Mouse (Mus musculus) liver, postnatal 0 days (tissue): ENCODE data around the gene Slc41a1. TPM values are rescaled to one million over a fixed set of nuclear protein-coding genes. Genes with fewer than 3 reads are reported as not detected.
A peak's percentile ranks its signal among the peaks of the same experiment; 100 is the strongest.
"Not testable (repeated sequence)": the region's sequence is repeated elsewhere in the genome, so short reads cannot be mapped to it uniquely, and the experiment has no call there.

ENCODE experiments used
- ATAC-seq: fragments of 200-750 bp; cut with Nextera tagmentation; 2 replicates; pipeline ENCODE4 v1.8.0; 2017; ENCODE audit warnings: mild to moderate bottlenecking, moderate library complexity
- DNase-seq: peaks from one replicate; pipeline ENCODE4 v3.0.0-alpha.2; 2016
- H3K27ac ChIP-seq: fragments of 300-500 bp; sonication (generic); 2 replicates; pipeline ENCODE4 v1.5.1; 2014; ENCODE audit warnings: antibody characterized with exemption, moderate library complexity, mild to moderate bottlenecking, low read depth
- H3K27me3 ChIP-seq: fragments of 300-500 bp; sonication (generic); 2 replicates; pipeline ENCODE4 v1.6.1; 2014; ENCODE audit warnings: low read length, control low read depth, mixed read lengths; ENCODE audit not compliant: insufficient read depth
- H3K36me3 ChIP-seq: fragments of 300-500 bp; sonication (generic); replicated peaks from 2 replicates; pipeline ENCODE4 v1.6.1; 2014; ENCODE audit warnings: mild to moderate bottlenecking, control low read depth, low read length, moderate library complexity, mixed read lengths; ENCODE audit not compliant: insufficient read depth
- H3K4me1 ChIP-seq: fragments of 300-500 bp; sonication (generic); 2 replicates; pipeline ENCODE4 v1.6.1; 2014; ENCODE audit warnings: antibody characterized with exemption, mild to moderate bottlenecking, control low read depth; ENCODE audit not compliant: insufficient read depth
- H3K4me2 ChIP-seq: fragments of 300-500 bp; sonication (generic); 2 replicates; pipeline ENCODE4 v1.6.1; 2014; ENCODE audit warnings: low read depth, mild to moderate bottlenecking, low read length, moderate library complexity, mixed read lengths
- H3K4me3 ChIP-seq: fragments of 300-500 bp; sonication (generic); 2 replicates; pipeline ENCODE4 v1.5.1; 2014; ENCODE audit warnings: low read depth, low read length
- H3K9ac ChIP-seq: fragments of 300-500 bp; sonication (generic); replicated peaks from 2 replicates; pipeline ENCODE4 v1.6.1; 2014; ENCODE audit warnings: mild to moderate bottlenecking, moderate library complexity
- H3K9me3 ChIP-seq: fragments of 300-500 bp; sonication (generic); 2 replicates; pipeline ENCODE4 v1.6.1; 2016; ENCODE audit warnings: mild to moderate bottlenecking, control low read depth, low read length, mixed read lengths
- CTCF ChIP-seq: sonication (generic); IDR thresholded peaks from 2 replicates; pipeline ENCODE4 v1.5.1; 2016; ENCODE audit warnings: antibody characterized with exemption, low read depth
- EP300 ChIP-seq: IDR thresholded peaks from 2 replicates; pipeline ENCODE4 v1.6.1; 2016; ENCODE audit warnings: antibody characterized with exemption, low read depth, mild to moderate bottlenecking
- WGBS: fragments of 180-500 bp; shearing (Covaris S2); extraction: QIAGEN DNeasy Blood & Tissue Kit; methylation state at CpG from one replicate; pipeline ENCODE4 v1.1.7; 2014; ENCODE audit not compliant: insufficient replicate concordance; 5-methylcytosine and 5-hydroxymethylcytosine counted together
- polyA plus RNA-seq: library from polyadenylated mRNA; unstranded; fragments of >200 nt; fragmentation: Nextera tagmentation; extraction: Ambion mirVana; gene quantifications from 2 replicates; pipeline ENCODE4 v1.2.1, GENCODE M21; 2015

Gene Slc41a1
- polyA plus RNA-seq, 1 experiment from 2014 or later, result 0.81 TPM

GRCm38 (mm10) chr1:131812631-131813295 lies 14.5 kb upstream of the Slc41a1 start:
- H3K27me3 ChIP-seq, result no peaks in the 10 kb centered on the region
- no peak overlapping the region for H3K4me3 ChIP-seq
- H3K27ac ChIP-seq, result no peak overlapping the region
- no peak overlapping the region for H3K9ac ChIP-seq
- 0 out of 2 replicates have a peak, but pooled peaks cover 6% of the 10 kb centered on the region for H3K36me3 ChIP-seq
- ATAC-seq (no peak), DNase-seq (no peak)
- H3K4me1 ChIP-seq, result no peaks in the 10 kb centered on the region
- H3K4me2 ChIP-seq, result no peak overlapping the region
- H3K9me3 ChIP-seq, result no peaks in the 10 kb centered on the region
- 73% methylated on average over 9 of the region's 9 CpGs for WGBS
- no peak for TF ChIP-seq CTCF
- no peak for TF ChIP-seq EP300

DNA sequence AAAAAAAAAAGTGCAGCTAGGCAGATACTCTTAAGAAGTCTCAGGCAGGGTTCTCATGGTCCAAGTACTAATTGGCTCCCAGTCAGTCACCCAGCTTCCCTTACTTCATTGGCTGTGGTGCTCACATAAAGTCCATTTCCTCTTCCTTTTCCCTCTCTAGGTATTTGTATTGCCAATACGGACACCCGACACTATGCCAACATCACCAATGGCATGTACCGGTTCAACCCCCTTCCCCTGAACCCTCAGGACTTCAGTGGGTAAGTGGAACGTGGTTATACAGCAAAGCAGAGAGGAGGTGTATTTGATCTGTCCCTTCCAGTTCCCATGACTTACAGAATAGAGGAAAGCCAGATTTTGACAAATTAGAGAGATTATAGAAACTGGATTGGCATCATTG lies 13.6 kb upstream of the Slc41a1 start:
- DNase-seq (no peak), ATAC-seq (no peak)
- H3K9me3 ChIP-seq, result no peaks in the 10 kb centered on the region
- H3K4me2 ChIP-seq, result no peak overlapping the region
- H3K27ac ChIP-seq, result no peak overlapping the region
- H3K9ac ChIP-seq, result no peak overlapping the region
- H3K36me3 ChIP-seq, result 0 out of 2 replicates have a peak, but pooled peaks cover 6% of the 10 kb centered on the region
- no peak overlapping the region for H3K4me3 ChIP-seq
- no peaks in the 10 kb centered on the region for H3K27me3 ChIP-seq
- WGBS, result 85% methylated on average over 4 of the region's 4 CpGs
- TF ChIP-seq EP300 (no peak), CTCF (no peak)
- H3K4me1 ChIP-seq, result no peaks in the 10 kb centered on the region

- H3K27me3 ChIP-seq, result no peaks in the 10 kb centered on the region
- ATAC-seq (no peak), DNase-seq (no peak)
- H3K36me3 ChIP-seq, result 0 out of 2 replicates have a peak, but pooled peaks cover 6% of the 10 kb centered on the region
- H3K9me3 ChIP-seq, result no peaks in the 10 kb centered on the region; the same call in 1 of the 2 replicates
- WGBS, result 70% methylated on average over 3 of the region's 3 CpGs
- H3K4me1 ChIP-seq, result no peaks in the 10 kb centered on the region
- no peak overlapping the region for H3K9ac ChIP-seq
- no peak overlapping the region for H3K27ac ChIP-seq
- no peak for TF ChIP-seq EP300
- TF ChIP-seq CTCF, result peak; percentile 27; the same call in 1 of the 2 replicates
- H3K4me2 ChIP-seq, result no peak overlapping the region
- no peak overlapping the region for H3K4me3 ChIP-seq
Measured at GRCm38 (mm10) chr1:131814191-131814590, 13.1 kb upstream of the Slc41a1 start.

- H3K4me2 ChIP-seq, result no peak overlapping the region
- WGBS, result 72% methylated on average over 6 of the region's 6 CpGs
- H3K9ac ChIP-seq, result no peak overlapping the region
- H3K4me3 ChIP-seq, result no peak overlapping the region
- no peak for DNase-seq
- ATAC-seq, result no peak
- no peak overlapping the region for H3K27ac ChIP-seq
- no peaks in the 10 kb centered on the region for H3K27me3 ChIP-seq
- 0 out of 2 replicates have a peak, but pooled peaks cover 6% of the 10 kb centered on the region for H3K36me3 ChIP-seq
- TF ChIP-seq EP300 (no peak), CTCF (no peak)
- H3K9me3 ChIP-seq, result no peaks in the 10 kb centered on the region; the same call in 1 of the 2 replicates
- H3K4me1 ChIP-seq, result no peaks in the 10 kb centered on the region
Measured at GRCm38 (mm10) chr1:131816886-131817285, 10.4 kb upstream of the Slc41a1 start.

DNA sequence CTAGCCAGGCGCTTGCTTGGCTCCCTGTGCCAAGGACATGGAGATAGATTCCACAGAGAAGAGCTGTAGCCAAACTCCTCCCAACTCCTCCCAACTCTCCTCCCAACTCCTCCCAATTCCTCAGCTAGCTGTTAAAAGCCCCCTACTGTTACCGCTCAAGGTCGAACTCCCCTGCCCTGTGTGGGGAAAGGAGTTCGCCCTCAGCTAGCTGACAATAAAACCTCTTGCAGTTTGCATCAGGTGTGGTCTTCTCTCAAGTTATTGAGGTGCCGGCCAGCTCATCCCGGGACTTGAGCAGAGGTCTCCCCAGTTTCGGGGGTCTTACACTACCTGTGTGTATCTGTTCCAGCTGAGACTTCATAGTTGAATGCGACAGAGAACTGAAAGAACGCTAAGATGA lies 6.9 kb upstream of the Slc41a1 start:
- H3K27me3 ChIP-seq, H3K27ac ChIP-seq: not testable (repeated sequence)
- 79% methylated on average over 8 of the region's 9 CpGs for WGBS

DNA sequence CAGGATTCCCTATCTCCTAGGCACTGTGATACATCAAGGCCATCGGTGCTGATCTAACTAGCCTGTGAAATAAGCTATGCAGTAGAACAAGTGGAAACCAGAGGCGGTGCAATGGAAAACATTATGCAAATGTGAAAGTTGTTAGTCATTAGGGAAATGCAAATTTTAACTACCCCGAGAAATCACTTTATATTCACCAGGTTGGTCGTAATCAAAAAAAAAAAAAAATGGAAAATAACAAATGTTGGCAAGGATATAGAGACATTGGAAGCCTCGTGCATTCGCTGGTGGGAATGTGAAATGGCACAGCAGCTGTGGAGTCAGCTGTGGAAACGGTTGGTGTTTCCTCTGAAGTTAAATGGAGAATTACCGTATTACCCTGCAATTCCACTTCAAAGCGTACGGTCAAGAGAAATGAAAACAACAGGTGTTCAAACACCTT lies 6.4 kb upstream of the Slc41a1 start:
- H3K4me1 ChIP-seq, result no peaks in the 10 kb centered on the region
- H3K27me3 ChIP-seq, result no peaks in the 10 kb centered on the region
- DNase-seq, result no peak
- no peak for ATAC-seq
- 77% methylated on average over 10 of the region's 10 CpGs for WGBS
- H3K36me3 ChIP-seq, result 0 out of 2 replicates have a peak, but pooled peaks cover 3% of the 10 kb centered on the region
- no peak overlapping the region for H3K4me3 ChIP-seq
- H3K9me3 ChIP-seq, result no peaks in the 10 kb centered on the region; the same call in 1 of the 2 replicates
- TF ChIP-seq EP300 (no peak), CTCF (no peak)
- H3K4me2 ChIP-seq, result no peak overlapping the region
- H3K9ac ChIP-seq, result no peak overlapping the region
- H3K27ac ChIP-seq, result no peak overlapping the region

More for the DNA sequence above, 6.9 kb upstream of the Slc41a1 start:
- not testable (repeated sequence) for H3K9ac ChIP-seq, H3K9me3 ChIP-seq, DNase-seq, H3K4me2 ChIP-seq, H3K4me3 ChIP-seq, H3K36me3 ChIP-seq, H3K4me1 ChIP-seq, ATAC-seq

- TF ChIP-seq CTCF, result no peak
- TF ChIP-seq EP300, result no peak
- Histone ChIP-seq H3K27ac (no peak overlapping the region), H3K4me3 (no peak overlapping the region), H3K9ac (no peak overlapping the region), H3K4me2 (no peak overlapping the region), H3K4me1 (peaks cover 7% of the 10 kb centered on the region), H3K36me3 (no peaks in the 10 kb centered on the region), H3K9me3 (no peaks in the 10 kb centered on the region; the same call in 1 of the 2 replicates), H3K27me3 (no peaks in the 10 kb centered on the region)
- ATAC-seq (no peak), DNase-seq (no peak)
- 68% methylated on average over 8 of the region's 8 CpGs for WGBS
Measured at GRCm38 (mm10) chr1:131822292-131822691, 5.0 kb upstream of the Slc41a1 start.
